Mouse (Mus musculus) cerebellum, adult 9-11 months (tissue): ENCODE measurements at regions not wholly inside any gene's neighbourhood (a gene's known extent, or its start where the extent isn't known, plus 50 kb on each side); places are given as distances from the start of the nearest gene placed in this dataset.
A peak's percentile ranks its signal among the peaks of the same experiment; 100 is the strongest.

Experiments
- DNase-seq: peaks from one replicate; pipeline ENCODE4 v3.0.0; 2022

- no peak for DNase-seq
Measured at GRCm38 (mm10) chr14:105841888-105842287, 54.7 kb downstream of the Spry2 start.

DNA sequence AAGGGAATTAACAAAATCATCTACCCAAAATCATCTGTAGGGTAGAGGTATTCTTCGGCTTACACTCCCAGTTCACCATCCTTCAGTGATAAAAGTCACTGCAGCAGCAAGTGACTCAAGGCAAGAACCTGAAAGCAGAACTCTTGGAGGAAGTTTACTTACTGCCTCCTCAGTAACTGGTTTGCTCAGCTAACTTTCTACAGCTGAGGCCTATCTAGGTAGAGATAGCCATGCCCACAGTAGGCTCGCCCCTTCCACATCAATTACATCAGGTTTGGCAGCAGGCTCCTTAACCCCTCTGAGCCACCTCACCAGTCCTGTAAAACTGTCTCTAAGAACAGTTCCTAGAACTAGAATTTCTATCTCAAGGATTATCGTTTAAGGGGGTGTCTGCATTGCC lies 59.1 kb downstream of the Spry2 start:
- DNase-seq: no peak

DNA sequence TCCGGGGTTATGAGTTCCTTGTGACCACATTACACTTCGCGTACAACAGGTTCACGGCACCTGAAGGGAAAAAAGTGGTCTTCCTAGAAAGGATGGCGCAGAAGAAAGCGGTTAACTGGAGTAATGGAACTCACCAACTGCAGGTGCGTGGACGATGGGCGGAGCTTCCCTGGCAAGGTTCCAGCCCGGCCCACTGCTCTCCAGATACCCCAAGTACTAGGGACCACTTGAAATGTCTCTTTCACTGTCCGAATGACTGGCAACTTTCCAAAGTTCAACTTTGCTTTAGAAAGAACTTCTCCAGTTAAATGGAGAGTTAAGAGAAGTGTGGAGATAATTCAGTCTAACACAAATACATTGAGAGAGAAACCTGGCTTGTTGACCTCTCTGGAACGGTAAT lies 65.9 kb downstream of the Spry2 start:
- no peak for DNase-seq

DNA sequence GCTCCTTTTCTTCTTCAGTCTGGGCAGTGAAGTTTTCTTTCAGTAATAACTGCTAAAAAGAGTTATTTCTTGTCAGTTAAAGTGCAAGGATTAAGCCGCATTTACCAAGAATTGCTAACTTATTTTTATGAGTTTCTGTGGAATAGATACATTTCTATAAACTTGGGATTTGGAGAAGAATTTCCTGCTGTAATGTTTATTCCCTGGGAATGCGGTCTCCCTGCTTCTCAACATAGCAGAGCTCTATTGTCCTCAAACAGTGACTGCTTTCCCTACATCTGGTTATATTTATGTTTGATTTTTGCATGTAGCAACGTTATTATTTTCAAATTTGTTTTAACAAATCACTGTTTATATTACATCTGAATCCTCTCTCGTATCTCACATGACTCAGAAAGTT lies 66.3 kb downstream of the Spry2 start:
- no peak for DNase-seq

GRCm38 (mm10) chr14:105823129-105823528 lies 73.5 kb downstream of the Spry2 start:
- no peak for DNase-seq

DNA sequence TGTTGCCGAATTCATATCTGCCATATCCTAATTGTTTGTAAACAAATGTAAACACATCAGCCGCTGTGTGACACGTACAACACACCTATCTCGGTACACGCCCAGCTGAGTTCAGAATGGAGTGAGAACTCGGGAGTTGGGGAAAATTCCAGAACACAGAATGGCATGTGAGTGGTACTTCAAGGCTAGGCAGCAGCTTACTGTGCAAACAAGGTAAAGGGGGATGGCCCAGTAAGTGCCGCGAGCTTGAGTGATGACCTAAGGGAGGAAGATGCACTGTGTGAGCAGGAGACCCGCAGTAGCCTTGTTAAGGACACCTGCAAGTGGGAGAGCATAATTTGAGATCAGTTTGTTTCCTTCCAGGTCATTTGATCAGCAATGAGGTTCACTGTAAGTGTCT lies 74.0 kb downstream of the Spry2 start:
- no peak for DNase-seq

DNA sequence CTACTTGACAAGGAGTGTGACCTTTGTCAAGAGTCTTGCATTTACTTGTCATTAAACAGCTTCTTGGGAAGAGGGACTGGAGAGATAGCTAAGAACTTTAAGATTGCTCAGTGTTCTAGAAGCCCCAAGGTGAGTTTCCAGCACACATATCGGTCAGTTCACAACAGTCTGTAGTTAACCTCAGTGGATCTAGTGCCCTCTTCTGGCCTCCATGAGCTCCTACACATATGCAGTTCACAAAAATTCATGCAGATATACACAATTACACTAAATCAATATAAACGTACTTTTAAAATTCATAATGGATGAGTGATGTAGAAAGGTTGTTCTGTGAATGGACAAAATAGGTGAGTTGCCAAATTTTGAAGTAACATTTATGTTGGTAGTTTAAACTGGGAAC lies 77.1 kb downstream of the Spry2 start:
- DNase-seq: no peak

- DNase-seq: no peak
Measured at GRCm38 (mm10) chr14:105818841-105819240, 77.8 kb downstream of the Spry2 start.

DNA sequence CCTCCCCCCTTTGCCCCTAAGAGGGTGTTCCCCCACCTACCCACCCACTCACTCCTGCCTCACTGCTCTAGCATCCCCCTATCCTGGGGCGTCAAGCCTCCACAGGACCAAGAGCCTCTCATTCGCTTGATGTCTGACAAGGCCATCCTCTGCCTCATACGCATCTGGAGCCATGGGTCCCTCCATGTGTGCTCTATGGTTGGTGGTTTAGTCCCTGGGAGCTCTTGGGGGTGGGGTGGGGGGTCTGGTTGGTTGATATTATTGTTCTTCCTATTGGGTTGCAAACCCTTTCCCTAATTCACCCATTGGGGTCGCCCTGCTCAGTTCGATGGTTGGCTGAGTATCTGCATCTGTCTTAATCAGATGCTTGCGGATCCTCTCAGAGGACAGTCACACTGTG lies 79.1 kb downstream of the Spry2 start:
- DNase-seq: no peak

GRCm38 (mm10) chr14:105815827-105816226 lies 80.8 kb downstream of the Spry2 start:
- DNase-seq: peak; percentile 16

GRCm38 (mm10) chr14:105815281-105815680 lies 81.3 kb downstream of the Spry2 start:
- DNase-seq: no peak

- DNase-seq: no peak
Measured at GRCm38 (mm10) chr14:105813661-105814060, 83.0 kb downstream of the Spry2 start.

GRCm38 (mm10) chr14:105813097-105813496 lies 83.5 kb downstream of the Spry2 start:
- DNase-seq: no peak

GRCm38 (mm10) chr14:105805762-105806161 lies 90.9 kb downstream of the Spry2 start:
- no peak for DNase-seq

GRCm38 (mm10) chr14:105805362-105805761 lies 91.3 kb downstream of the Spry2 start:
- no peak for DNase-seq

DNA sequence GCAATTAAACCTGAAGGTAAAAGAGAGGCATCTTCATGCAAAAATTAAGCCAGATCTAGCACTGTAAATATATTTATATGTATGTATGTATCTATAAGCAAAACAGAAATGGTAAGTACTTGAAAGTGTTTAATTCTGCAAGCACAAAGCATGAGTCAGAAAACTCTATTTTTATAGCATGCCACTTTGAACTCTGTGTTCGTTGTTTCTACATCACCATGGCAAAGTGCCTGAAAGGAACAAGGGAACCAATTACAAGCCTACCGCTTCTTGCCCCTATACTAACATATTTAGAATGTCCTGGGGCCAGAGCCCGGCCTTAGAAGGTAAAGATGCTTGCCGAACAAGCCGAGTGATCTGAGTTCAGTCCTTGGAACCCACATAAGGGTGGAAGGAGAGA lies 91.9 kb downstream of the Spry2 start:
- DNase-seq: no peak

- no peak for DNase-seq
Measured at GRCm38 (mm10) chr14:105803281-105803680, 93.3 kb downstream of the Spry2 start.

DNA sequence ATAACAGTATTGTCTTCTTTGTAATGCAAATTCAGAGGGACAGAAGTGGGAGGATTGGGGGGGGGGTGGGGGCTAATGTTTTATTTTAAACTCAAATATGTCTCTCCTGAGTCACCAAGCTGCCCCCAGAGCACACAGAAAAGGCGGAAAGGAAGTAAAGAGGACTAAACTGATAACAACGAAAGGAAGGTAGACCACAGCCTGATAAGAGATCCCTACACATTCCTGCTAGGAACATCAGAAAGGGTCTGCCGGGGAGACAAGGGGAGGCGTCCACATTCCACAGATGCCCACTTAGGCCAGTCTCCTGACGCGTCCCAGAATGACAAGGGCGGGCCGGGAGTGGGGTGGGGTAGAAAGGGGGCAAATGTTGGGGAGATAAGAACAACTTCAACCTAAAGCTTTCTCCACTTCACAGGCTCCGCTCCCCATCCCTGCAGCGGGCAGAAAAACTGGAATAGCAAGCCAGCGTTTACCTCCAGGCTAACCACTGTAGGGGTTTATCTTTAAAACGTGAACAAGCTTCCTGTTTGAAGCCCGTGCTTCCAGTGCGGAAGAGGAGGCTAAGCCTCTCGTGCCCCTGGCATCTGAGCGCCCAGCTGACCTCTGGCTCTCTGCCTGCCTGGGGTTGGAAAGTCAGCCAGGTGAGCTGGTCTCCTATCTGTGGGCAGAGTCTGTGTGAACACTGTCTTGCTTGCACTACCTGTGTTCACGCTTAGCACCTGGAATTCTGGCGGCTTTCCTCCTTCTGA lies 93.9 kb downstream of the Spry2 start:
- no peak for DNase-seq

DNA sequence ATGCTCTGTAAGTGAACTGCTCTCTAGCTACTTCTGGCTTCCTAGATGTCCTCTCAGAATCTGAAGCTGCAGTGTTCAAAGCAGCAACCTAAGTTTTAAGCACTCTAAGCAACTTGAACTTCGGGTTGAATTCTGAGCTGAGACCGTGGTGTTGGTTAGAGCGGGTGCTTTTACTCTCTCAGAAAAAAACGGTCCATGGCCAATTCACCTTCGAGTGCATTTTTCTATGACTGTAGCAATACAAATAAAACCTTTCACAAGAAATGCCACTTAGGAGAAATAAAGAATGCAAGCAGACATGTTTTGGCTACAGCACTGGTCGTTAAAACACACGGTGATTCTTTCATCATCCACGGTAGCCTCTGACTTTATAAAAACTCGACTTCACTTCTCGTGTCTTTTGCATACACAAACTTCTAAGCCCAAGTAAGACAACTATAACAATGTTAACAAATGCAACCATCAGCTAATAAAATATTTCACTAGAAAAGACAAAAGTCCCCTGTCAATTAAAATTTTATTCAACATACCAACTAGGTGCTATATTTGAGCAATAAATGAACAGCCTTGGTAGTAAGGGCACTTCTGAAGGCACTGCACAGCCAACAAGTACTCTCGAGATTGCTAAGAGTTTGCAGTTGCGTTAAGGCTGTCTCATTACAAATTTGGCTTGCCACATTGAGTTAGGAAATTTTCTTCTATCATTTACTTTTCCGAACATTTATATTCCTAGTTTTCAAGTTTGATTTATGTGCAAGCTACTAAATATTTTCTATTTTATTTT lies 96.3 kb downstream of the Spry2 start:
- DNase-seq: no peak

GRCm38 (mm10) chr14:105799401-105799861 lies 97.2 kb downstream of the Spry2 start:
- DNase-seq: no peak

DNA sequence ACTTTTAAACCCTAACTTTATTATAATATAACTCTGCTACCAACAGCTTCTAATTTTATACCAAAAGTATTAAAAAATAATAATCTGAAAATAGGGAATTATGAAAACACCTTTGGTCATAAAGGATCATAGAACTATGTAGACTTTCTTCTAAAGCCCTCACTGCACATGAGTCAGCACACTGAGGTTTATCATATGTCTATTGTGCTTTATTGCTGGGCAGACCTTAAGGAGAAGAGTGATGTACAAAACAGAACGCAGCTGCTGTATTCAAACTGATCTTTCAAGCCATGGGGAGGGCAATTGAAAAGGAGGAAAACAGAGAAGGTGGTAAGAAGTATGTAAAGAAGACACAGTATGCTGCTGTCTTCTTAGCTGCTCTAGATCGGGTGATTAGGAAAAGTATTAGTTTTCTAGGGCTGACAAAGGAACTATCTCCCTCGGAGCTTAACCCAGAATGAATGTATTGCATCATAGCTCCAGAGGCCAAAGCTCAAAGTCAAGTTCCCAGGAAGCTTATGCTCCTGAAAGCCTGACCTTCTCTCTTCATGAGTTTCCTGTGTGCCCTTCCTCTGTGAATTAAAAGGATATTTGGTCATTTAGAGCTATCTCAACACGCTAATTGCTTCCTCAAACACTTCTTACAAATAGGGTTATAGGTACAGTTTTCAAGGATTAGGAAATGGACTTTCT lies 103.5 kb downstream of the Spry2 start:
- DNase-seq: no peak

DNA sequence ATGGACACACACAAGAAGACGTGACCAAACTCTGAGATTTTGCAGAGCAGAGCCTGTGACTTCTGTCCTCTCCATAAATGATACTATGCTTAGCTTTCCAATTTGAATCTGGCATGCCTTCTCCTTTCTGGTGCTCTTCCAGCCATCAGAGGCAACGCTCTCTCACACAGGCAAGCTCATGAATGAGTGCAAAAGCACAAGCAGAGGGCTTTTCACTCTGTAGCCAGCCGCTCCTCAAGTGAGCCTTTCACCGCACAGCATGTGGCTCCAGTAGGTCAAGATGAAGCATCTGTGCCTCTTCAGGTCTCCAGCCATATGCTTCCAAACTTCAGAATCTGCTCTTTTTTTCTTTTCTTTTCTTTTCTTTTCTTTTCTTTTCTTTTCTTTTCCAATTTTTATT lies 106.2 kb downstream of the Spry2 start:
- DNase-seq: peak; percentile 60

- DNase-seq: no peak
Measured at GRCm38 (mm10) chr14:105783428-105783827, 113.2 kb downstream of the Spry2 start.

DNA sequence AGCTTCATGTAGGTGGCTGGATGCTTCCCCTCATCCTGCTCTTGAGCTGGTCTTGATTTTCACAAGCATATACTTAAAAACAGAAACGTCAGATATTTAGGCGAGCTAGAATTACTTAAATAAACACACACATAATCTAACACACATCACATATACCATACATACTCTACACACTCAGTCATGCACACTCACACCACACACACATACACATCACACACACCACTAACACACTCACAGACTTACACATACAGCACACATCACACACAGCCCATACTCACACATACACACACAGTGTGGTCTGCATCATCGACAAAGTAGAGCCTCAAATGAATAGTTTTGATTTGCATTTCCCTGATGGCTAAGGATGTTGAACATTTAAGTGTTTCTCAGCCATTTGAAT lies 116.9 kb downstream of the Spry2 start:
- DNase-seq: no peak
